Mouse (Mus musculus) left cerebral cortex, postnatal 36 days (tissue): ENCODE measurements at regions not wholly inside any gene's neighbourhood (a gene's known extent, or its start where the extent isn't known, plus 50 kb on each side); places are given as distances from the start of the nearest gene placed in this dataset.

Source experiments
- DNase-seq, 2 experiments: peaks; one replicate each; pipeline ENCODE4 v3.0.0; 2021 to 2022; ENCODE audit warnings: low spot score in 2 of 2, mixed read lengths in 1 of 2
- intact Hi-C: fragments of 180-260 bp; cut with DNase I; formaldehyde crosslinking; loops from one replicate; pipeline ENCODE4 v1.15.1; 2025

DNA sequence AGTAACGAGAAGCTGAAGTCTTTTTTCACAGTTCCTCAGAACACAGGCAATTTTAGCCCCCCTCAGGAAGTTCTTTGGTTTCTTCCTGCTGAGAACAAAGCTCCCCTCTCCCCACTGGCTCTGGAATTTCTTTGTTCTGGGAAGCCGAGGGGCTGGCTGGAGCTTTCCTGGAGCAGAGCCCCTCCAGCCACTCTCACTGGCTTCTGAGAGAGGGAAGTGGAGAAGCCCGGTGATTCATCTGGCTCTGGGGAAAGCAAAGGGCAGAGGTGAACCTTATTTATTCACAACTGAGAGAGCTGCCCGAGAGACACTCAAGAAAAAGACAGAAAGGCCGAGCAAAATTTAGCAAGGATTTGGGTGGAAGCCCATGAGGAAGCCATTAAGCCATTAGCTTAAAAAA lies 63.9 kb downstream of the Ddx3x start:
- intact Hi-C loops, result loop anchor here (5.0 kb wide), 3 partner anchors 62 to 118 kb away; partner anchors contain the start of gene Ddx3x
- no peak for DNase-seq

DNA sequence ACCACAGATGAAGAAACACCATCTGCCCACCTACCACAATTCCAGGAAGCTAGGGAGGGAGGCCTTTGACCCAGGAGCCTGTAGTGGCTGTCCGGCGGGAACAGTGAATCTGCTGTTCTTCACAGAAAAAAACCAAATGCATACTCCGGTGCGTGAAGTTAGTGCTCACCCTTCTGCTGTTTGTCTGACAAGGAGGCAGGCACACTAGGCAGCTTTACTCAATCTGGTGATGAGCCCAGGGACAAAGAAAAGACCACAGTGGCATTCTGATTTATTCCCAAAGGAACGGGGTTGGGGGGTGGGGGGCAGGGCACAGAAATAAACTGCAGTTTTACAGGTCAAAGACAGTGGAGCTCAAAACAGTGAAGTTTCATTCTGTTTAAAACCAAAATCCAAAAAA lies 64.4 kb downstream of the Ddx3x start:
- DNase-seq, result no peak

DNA sequence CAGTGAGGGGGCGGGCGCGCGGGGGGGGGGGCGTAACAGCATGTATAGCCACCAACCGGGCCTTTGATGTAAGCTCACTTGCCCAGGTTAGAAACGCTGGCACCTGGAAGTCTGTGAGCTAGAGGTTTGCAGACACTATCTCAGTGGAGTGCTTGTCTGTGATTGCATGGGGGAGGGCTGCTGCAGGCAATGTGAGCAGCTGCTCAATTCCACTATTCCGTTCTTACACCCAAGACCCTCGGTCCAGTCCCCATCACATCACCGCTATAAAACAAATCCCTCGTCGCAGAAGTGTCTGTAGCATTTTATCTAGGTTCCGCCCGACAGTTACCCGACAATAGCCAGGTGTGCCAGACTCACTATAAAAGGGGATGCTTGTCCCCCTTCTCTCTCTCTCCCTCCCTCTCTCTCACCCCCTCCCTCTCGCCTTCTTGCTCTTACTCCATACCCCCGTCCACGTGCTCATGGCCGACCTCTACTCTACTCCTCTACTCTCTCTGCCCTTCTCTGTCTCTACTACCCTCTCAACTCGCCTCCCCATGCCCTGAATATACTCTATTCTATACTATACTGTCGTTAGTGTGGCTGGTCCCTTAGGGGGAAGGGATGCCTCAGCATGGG lies 65.4 kb downstream of the Ddx3x start:
- DNase-seq, result peak; percentile 4 to 12
- intact Hi-C loops, result loop anchor here (5.0 kb wide), 3 partner anchors 64 to 116 kb away; partner anchors contain the start of gene Ddx3x

More for the DNA sequence above, 64.4 kb downstream of the Ddx3x start:
- intact Hi-C loops, result loop anchor here (5.0 kb wide), 3 partner anchors 63 to 117 kb away; partner anchors contain the start of gene Ddx3x

- intact Hi-C loops, result loop anchor here (5.0 kb wide), 3 partner anchors 64 to 116 kb away; partner anchors contain the start of gene Ddx3x
- DNase-seq, result no peak
These were observed 65.9 kb downstream of the Ddx3x start for GRCm38 (mm10) chrX:13346696-13347026.

DNA sequence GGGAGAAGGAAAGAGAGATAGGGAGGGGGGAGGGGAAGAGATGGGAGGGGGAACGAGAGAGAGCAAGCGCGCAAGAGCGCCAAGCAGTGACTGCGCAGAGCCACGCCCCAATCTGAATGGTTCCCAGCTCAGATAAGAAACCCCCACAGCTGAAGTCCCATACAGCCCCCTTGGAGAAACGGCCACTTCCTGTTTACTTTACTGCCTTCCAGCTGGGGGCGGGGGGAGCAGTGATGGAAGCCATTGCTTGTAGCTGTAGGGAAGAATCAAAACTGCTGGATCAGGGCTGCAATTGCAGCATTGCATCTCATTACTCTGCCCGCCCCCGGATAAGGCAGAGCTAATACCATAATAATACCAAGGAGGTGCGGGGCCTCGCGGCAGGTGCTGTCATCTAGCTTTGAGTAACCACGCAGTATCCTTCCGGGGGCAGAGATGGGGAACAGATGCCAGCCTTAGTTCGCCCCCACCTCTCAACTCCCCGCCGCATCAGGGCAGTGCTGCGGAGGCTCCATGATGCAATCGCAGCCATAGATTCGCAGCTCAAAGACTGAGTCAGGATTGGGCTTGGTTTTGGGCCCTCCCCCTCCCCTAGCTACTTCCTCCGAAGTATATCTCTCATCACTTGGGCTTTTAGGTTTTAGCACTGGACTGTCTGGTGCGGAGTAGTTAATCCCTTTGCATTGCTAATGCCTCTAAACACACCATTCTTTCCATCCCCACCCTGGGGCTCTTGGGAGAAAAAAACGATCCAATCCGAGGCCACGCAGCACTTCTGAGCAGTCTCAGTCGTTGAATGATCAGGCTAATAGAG lies 66.5 kb downstream of the Ddx3x start:
- peak; percentile 57 to 62 for DNase-seq
- intact Hi-C loops, result loop anchor here (5.0 kb wide), 3 partner anchors 65 to 115 kb away; partner anchors contain the start of gene Ddx3x

DNA sequence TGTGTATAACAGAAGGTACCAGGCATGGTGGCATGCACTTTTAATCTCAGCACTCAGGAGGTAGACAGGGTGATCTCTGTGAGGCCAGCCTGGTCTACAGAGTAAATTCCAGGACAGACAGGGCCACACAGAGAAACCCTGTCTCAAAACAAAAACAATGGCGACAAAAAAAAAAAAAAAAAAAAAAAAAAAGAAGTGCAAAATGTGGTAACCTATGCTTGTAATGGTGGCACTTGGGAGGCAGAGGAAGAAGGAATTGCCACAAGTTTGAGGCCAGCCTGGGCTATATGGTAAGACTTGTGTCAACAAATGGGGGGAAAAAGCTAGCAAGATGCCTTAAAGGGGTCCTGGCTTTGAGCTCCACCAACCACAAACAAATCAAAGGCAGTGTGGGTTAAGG lies 67.6 kb downstream of the Ddx3x start:
- no peak for DNase-seq
- intact Hi-C loops, result loop anchor here (5.0 kb wide), 3 partner anchors 66 to 114 kb away; partner anchors contain the start of gene Ddx3x

GRCm38 (mm10) chrX:13350461-13350860 lies 69.7 kb downstream of the Ddx3x start:
- intact Hi-C loops, result no loop called here
- no peak for DNase-seq

DNA sequence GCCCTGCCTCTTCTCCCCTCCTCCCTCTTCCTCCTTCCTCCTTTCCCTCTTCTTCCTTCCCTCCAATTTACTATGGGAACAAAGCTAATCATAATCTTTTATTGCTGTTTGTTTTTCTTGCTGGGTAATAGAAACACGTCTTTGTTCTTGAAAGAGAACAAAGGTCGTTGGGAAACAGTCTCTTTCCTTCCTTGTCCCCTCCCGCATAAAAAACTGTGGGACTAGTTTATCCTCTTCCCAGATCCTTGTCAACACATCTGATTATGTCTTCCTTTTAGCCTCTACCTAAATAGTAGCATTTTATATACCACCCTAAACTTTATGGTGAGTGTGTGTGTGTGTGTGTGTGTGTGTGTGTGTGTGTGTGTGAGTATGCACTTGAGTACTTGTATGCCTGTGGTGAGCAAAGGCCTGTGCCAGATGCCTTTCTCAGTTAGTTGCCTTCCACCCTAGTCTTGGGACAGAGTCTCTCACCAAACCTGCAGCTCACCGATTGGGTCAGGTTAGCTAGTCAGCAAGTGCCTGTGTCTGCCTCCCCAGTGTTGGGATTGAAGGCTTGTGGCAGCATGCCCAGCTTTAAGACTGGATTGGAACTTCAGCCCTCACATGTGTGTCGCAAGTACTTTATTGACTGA lies 76.5 kb downstream of the Ddx3x start:
- no peak for DNase-seq
- intact Hi-C loops, result no loop called here

- intact Hi-C loops, result no loop called here
- no peak for DNase-seq
These were observed 77.2 kb downstream of the Ddx3x start for GRCm38 (mm10) chrX:13357973-13358372.

- no peak for DNase-seq
- intact Hi-C loops, result no loop called here
These were observed 79.7 kb downstream of the Ddx3x start for GRCm38 (mm10) chrX:13360436-13360835.

DNA sequence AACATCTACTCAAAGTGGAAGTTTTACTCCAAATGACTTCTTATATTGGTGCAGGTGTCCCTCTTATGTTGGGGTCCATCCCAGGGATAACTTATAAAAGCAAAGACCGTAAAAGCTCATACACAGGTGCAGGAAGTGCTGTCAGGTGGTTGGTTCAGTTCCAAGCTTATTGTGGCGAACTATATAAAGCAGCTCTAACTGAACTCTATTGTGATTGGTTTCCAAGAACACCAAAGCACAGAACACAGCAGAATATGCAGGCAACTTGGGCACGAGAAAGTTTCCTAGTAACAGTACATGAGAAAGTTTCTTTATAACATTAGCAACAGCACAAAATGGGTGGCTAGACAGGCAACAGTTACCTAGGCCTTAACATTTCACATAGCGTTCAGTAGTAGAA lies 89.5 kb downstream of the Ddx3x start:
- intact Hi-C loops, result no loop called here
- DNase-seq, result no peak

GRCm38 (mm10) chrX:13372752-13373151 lies 92.0 kb downstream of the Ddx3x start:
- no peak for DNase-seq
- intact Hi-C loops, result no loop called here

- intact Hi-C loops, result no loop called here
These were observed 79.6 kb upstream of the Nyx start for GRCm38 (mm10) chrX:13386354-13386753.

DNA sequence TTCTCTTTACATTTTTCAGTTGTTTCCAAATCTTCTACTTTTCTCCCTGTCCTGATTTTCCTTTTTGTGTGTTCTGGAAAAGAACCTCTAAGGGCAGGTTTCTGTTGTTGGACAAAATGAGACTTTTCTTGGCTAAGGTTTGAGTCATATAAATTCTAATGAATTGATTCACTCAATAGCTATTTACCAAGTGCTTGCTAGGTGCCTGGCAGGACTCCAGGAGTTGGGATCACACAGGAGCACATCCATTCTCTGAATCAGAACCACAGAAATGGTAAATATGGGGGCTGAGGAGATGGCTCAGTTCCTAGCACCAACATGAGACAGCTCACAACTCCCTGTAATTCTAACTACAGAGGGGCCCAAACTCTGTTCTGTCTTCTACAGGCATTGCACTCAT lies 67.4 kb upstream of the Nyx start:
- no peak for DNase-seq
- intact Hi-C loops, result no loop called here

More at GRCm38 (mm10) chrX:13386354-13386753, 79.6 kb upstream of the Nyx start:
- DNase-seq, result no peak

- DNase-seq, result no peak
- intact Hi-C loops, result no loop called here
These were observed 53.2 kb upstream of the Nyx start for GRCm38 (mm10) chrX:13412726-13413125.

- DNase-seq, result no peak
- intact Hi-C loops, result no loop called here
These were observed 52.8 kb upstream of the Nyx start for GRCm38 (mm10) chrX:13413135-13413534.
